Mouse (Mus musculus): ENCODE results near the gene Kif22. TPM values are rescaled to one million over a fixed set of nuclear protein-coding genes. Genes with fewer than 3 reads are reported as not detected.

Kif22 gene
- polyA plus RNA-seq (2017; shearing (Covaris generic)) = 3.0 TPM

GRCm38 (mm10) chr7:127041851-127042672, at the start of gene Kif22:
Gene Kif22 (minus strand): TSS chr7:127042471.

DNA sequence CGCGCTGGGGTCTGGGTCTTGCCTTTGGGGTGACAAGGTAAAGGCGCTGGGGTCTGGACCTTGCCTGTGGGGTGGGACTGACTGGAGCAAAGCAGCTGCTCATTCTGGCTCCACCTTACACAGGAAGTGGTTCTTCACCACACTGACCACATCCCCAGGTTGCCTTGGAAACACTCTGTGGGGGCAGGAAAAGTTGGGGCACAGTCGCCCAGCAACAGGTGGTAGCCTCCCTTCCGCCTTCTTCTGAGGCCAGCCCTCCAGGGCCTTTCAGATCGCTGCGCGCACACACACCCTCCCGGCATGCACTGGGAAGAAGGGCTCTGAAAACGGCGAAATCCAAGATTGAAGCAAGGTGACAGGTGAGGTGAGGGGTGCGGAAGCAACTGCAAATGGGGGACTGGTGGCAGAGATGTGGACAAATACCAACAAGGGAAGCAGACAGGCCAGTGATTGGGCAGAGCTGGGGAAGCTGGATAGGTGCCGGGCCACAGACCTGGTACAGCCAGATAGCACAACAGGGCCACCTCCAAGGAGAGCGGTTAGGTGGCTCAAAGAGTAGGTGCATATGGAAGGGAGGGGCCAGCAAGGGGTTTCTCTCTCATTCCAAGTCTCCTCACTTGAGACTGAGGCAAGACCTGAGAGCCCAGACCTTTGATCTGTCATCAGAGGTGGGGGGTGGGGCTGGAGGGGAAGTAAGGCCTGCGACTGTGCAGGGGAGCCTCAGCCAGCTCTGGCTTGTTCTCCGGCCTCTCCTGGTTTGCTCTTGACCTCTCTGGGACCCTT, 49.0 kb upstream of the Kif22 start, which contains the start of gene AI467606:
Gene AI467606 (plus strand): TSS at position 246 of the 783 bp plus-strand sequence.

GRCm38 (mm10) chr7:127087278-127088010, 45.2 kb upstream of the Kif22 start, which contains the start of gene Zg16:
Gene Zg16 (minus strand): TSS chr7:127087328.

GRCm38 (mm10) chr7:127026984-127027726, 15.1 kb downstream of the Kif22 start, which contains the start of gene Maz:
Gene Maz (minus strand): TSS chr7:127027037.

GRCm38 (mm10) chr7:127020901-127021562, 21.2 kb downstream of the Kif22 start, which contains the start of the genes Gm42742 and Prrt2:
Gene Gm42742 (minus strand): TSS chr7:127021097.
Gene Prrt2 (minus strand): TSS chr7:127021211.

GRCm38 (mm10) chr7:127016971-127017949, 25.0 kb downstream of the Kif22 start, which contains the start of gene Pagr1a:
Gene Pagr1a (minus strand): TSS chr7:127017352.

GRCm38 (mm10) chr7:127016481-127016485, 26.0 kb downstream of the Kif22 start, which contains the start of gene Pagr1b:
Gene Pagr1b (minus strand): TSS chr7:127016484.

DNA sequence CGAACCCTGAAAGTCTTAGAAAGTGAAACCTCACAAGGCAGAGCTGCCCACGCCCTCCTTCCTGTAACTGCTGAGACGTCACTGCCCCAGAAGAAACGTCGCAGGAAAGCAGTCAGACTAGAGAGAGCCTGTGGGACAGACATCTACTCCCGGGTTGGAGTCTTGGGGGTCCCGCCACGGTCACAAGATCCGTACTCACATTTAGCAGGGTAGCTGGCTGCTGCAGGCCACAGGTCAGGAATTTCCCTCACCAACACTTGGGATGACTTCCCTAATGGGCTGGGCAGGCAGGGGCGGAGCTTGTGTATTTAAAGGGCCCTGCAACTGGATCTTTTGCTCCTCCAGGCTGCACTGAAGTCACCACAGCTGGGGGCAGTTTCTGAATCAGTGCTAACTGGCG, 28.0 kb downstream of the Kif22 start, which contains the start of gene Mvp:
Gene Mvp (minus strand): TSS at position 302 of the 400 bp plus-strand sequence.

Other genes with a start within 250 kb of the Kif22 start
- gene Ppp4c, start 250.0 kb downstream of the Kif22 start, polyA plus RNA-seq (2017; shearing (Covaris generic)) = 405 TPM
- not detected for gene Fam57b, start 244.8 kb downstream of the Kif22 start, polyA plus RNA-seq (2017; shearing (Covaris generic))
- gene 4930451I11Rik, start 210.8 kb downstream of the Kif22 start, polyA plus RNA-seq (2017; shearing (Covaris generic)) = not detected
- 0.45 TPM for gene Doc2a, start 195.1 kb downstream of the Kif22 start, polyA plus RNA-seq (2017; shearing (Covaris generic))
- gene Hirip3, start 180.5 kb downstream of the Kif22 start, polyA plus RNA-seq (2017; shearing (Covaris generic)) = 13.9 TPM
- 55.1 TPM for gene Ino80e, start 180.1 kb downstream of the Kif22 start, polyA plus RNA-seq (2017; shearing (Covaris generic))
- 39.3 TPM for gene Taok2, start 157.8 kb downstream of the Kif22 start, polyA plus RNA-seq (2017; shearing (Covaris generic))
- gene Tmem219, start 119.6 kb downstream of the Kif22 start, polyA plus RNA-seq (2017; shearing (Covaris generic)) = 41.2 TPM
- 37.4 TPM for gene Kctd13, start 113.6 kb downstream of the Kif22 start, polyA plus RNA-seq (2017; shearing (Covaris generic))
- gene Asphd1, start 92.9 kb downstream of the Kif22 start, polyA plus RNA-seq (2017; shearing (Covaris generic)) = 0.30 TPM
- 0.27 TPM for gene Sez6l2, start 91.9 kb downstream of the Kif22 start, polyA plus RNA-seq (2017; shearing (Covaris generic))
- gene Cdipt, start 66.6 kb downstream of the Kif22 start, polyA plus RNA-seq (2017; shearing (Covaris generic)) = 127 TPM
- gene Cdiptos, start 66.4 kb downstream of the Kif22 start, polyA plus RNA-seq (2017; shearing (Covaris generic)) = 0.57 TPM
- gene Mvp, start 27.9 kb downstream of the Kif22 start, polyA plus RNA-seq (2017; shearing (Covaris generic)) = 75.7 TPM
- gene Pagr1b, start 26.0 kb downstream of the Kif22 start, polyA plus RNA-seq (2017; shearing (Covaris generic)) = 1.7 TPM
- 49.8 TPM for gene Pagr1a, start 25.1 kb downstream of the Kif22 start, polyA plus RNA-seq (2017; shearing (Covaris generic))
- 13.4 TPM for gene Gm42742, start 21.4 kb downstream of the Kif22 start, polyA plus RNA-seq (2017; shearing (Covaris generic))
- 4.9 TPM for gene Prrt2, start 21.3 kb downstream of the Kif22 start, polyA plus RNA-seq (2017; shearing (Covaris generic))
- gene Maz, start 15.4 kb downstream of the Kif22 start, polyA plus RNA-seq (2017; shearing (Covaris generic)) = 66.5 TPM
- gene Zg16, start 44.9 kb upstream of the Kif22 start, polyA plus RNA-seq (2017; shearing (Covaris generic)) = not detected
- gene AI467606, start 48.9 kb upstream of the Kif22 start, polyA plus RNA-seq (2017; shearing (Covaris generic)) = 70.4 TPM
- 11.2 TPM for gene Qprt, start 79.8 kb upstream of the Kif22 start, polyA plus RNA-seq (2017; shearing (Covaris generic))
- gene Spn, start 95.4 kb upstream of the Kif22 start, polyA plus RNA-seq (2017; shearing (Covaris generic)) = 49.4 TPM
- 72.4 TPM for gene Cd2bp2, start 153.6 kb upstream of the Kif22 start, polyA plus RNA-seq (2017; shearing (Covaris generic))
- 63.5 TPM for gene Tbc1d10b, start 166.0 kb upstream of the Kif22 start, polyA plus RNA-seq (2017; shearing (Covaris generic))
- gene Mylpf, start 166.4 kb upstream of the Kif22 start, polyA plus RNA-seq (2017; shearing (Covaris generic)) = 13.0 TPM
- gene Zfp553, start 190.6 kb upstream of the Kif22 start, polyA plus RNA-seq (2017; shearing (Covaris generic)) = 6.8 TPM
- 491 TPM for gene Sept1, start 190.7 kb upstream of the Kif22 start, polyA plus RNA-seq (2017; shearing (Covaris generic))
- 5.0 TPM for gene Zfp771, start 201.8 kb upstream of the Kif22 start, polyA plus RNA-seq (2017; shearing (Covaris generic))
- 18.2 TPM for gene Dctpp1, start 218.2 kb upstream of the Kif22 start, polyA plus RNA-seq (2017; shearing (Covaris generic))
- gene Sephs2, start 231.6 kb upstream of the Kif22 start, polyA plus RNA-seq (2017; shearing (Covaris generic)) = 31.4 TPM